Mouse (Mus musculus): ENCODE results near the gene Snx12.

- TF ChIP-seq CTCF (IDR thresholded peaks at IDR 0.05; ENCODE audit: low read depth, low read length) (no peak), POLR2A (IDR thresholded peaks at IDR 0.05; ENCODE audit: extremely low read depth, insufficient read depth, low read length) (no peak)
These were observed 38.3 kb upstream of the Snx12 start for GRCm38 (mm10) chrX:101260441-101261325.
